Mouse (Mus musculus) liver, embryonic 12.5 days (tissue): ENCODE results near the gene Stx2. TPM values are rescaled to one million over a fixed set of nuclear protein-coding genes. Genes with fewer than 3 reads are reported as not detected.

Experiments
- ATAC-seq: fragments of 200-750 bp; cut with Nextera tagmentation; 2 replicates; pipeline ENCODE4 v1.8.0; 2017; ENCODE audit warnings: moderate number of reproducible peaks, mild to moderate bottlenecking, moderate library complexity
- H3K27ac ChIP-seq: fragments of 300-500 bp; sonication (generic); 2 replicates; pipeline ENCODE4 v1.5.1; 2016; ENCODE audit warnings: mild to moderate bottlenecking
- H3K27me3 ChIP-seq: fragments of 300-500 bp; sonication (generic); replicated peaks from 2 replicates; pipeline ENCODE4 v1.6.1; 2016; ENCODE audit warnings: mild to moderate bottlenecking, moderate library complexity
- H3K36me3 ChIP-seq: fragments of 300-500 bp; sonication (generic); 2 replicates; pipeline ENCODE4 v1.6.1; 2016; ENCODE audit warnings: mild to moderate bottlenecking, moderate library complexity
- H3K4me1 ChIP-seq: fragments of 300-500 bp; sonication (generic); 2 replicates; pipeline ENCODE4 v1.6.1; 2016
- H3K4me2 ChIP-seq: fragments of 300-500 bp; sonication (generic); 2 replicates; pipeline ENCODE4 v1.6.1; 2016; ENCODE audit warnings: mild to moderate bottlenecking, moderate library complexity
- H3K4me3 ChIP-seq: fragments of 300-500 bp; sonication (generic); 2 replicates; pipeline ENCODE4 v1.5.1; 2016; ENCODE audit warnings: mild to moderate bottlenecking, moderate library complexity
- H3K9ac ChIP-seq: fragments of 300-500 bp; sonication (generic); 2 replicates; pipeline ENCODE4 v1.6.1; 2016; ENCODE audit warnings: mild to moderate bottlenecking, moderate library complexity
- H3K9me3 ChIP-seq: fragments of 300-500 bp; sonication (generic); replicated peaks from 2 replicates; pipeline ENCODE4 v1.6.1; 2016; ENCODE audit warnings: mild to moderate bottlenecking, moderate library complexity
- WGBS: fragments of 180-500 bp; shearing (Covaris S2); methylation state at CpG from one replicate; pipeline ENCODE4 v1.1.7; 2016; ENCODE audit not compliant: insufficient replicate concordance; 5-methylcytosine and 5-hydroxymethylcytosine counted together
- polyA plus RNA-seq: library from polyadenylated mRNA; unstranded; fragments of >200 nt; fragmentation: Nextera tagmentation; extraction: Ambion mirVana; gene quantifications from 2 replicates; pipeline ENCODE4 v1.2.1, GENCODE M21; 2016

The Stx2 gene
- polyA plus RNA-seq, 1 experiment from 2014 or later, result 95.8 TPM

- Histone ChIP-seq H3K4me3 (no peak overlapping the region), H3K9ac (no peak overlapping the region), H3K27ac (no peak overlapping the region), H3K36me3 (no peaks in the 10 kb centered on the region), H3K4me2 (no peak overlapping the region), H3K4me1 (no peaks in the 10 kb centered on the region), H3K9me3 (0 out of 2 replicates have a peak, but pooled peaks cover 8% of the 10 kb centered on the region), H3K27me3 (peaks cover 18% of the 10 kb centered on the region)
- 61% methylated on average over 5 of the region's 5 CpGs for WGBS
- ATAC-seq, result no peak
Measured at GRCm38 (mm10) chr5:128947093-128947492, 61.3 kb downstream of the Stx2 start.

- no peak overlapping the region for H3K27ac ChIP-seq
- H3K36me3 ChIP-seq, result no peaks in the 10 kb centered on the region
- H3K4me1 ChIP-seq, result no peaks in the 10 kb centered on the region
- WGBS, result 61% methylated on average over 10 of the region's 10 CpGs
- H3K9me3 ChIP-seq, result no peaks in the 10 kb centered on the region
- H3K9ac ChIP-seq, result no peak overlapping the region
- no peak overlapping the region for H3K4me3 ChIP-seq
- ATAC-seq, result no peak
- H3K4me2 ChIP-seq, result no peak overlapping the region
- no peaks in the 10 kb centered on the region for H3K27me3 ChIP-seq
Measured at GRCm38 (mm10) chr5:128940436-128940835, 67.9 kb downstream of the Stx2 start.

GRCm38 (mm10) chr5:128935359-128935899, 72.9 kb downstream of the Stx2 start:
- ATAC-seq, result no peak
- no peaks in the 10 kb centered on the region for H3K4me1 ChIP-seq
- H3K4me3 ChIP-seq, result no peak overlapping the region
- no peaks in the 10 kb centered on the region for H3K36me3 ChIP-seq
- 64% methylated on average over 6 of the region's 6 CpGs for WGBS
- H3K27me3 ChIP-seq, result no peaks in the 10 kb centered on the region
- H3K27ac ChIP-seq, result no peak overlapping the region
- H3K9me3 ChIP-seq, result no peaks in the 10 kb centered on the region
- H3K9ac ChIP-seq, result no peak overlapping the region
- no peak overlapping the region for H3K4me2 ChIP-seq

Other genes starting within 250 kb of the Stx2 start
- not detected in 2 replicates for gene Rimbp2, start 55.1 kb downstream of the Stx2 start, polyA plus RNA-seq
- 682 and 694 TPM in 2 replicates for gene Ran, start 11.5 kb upstream of the Stx2 start, polyA plus RNA-seq
- gene Adgrd1, start 88.2 kb upstream of the Stx2 start, polyA plus RNA-seq, result 0.02 and 0.05 TPM in 2 replicates